ENCODE assay signal across 8 mouse cellular contexts in the genomic region with DNA sequence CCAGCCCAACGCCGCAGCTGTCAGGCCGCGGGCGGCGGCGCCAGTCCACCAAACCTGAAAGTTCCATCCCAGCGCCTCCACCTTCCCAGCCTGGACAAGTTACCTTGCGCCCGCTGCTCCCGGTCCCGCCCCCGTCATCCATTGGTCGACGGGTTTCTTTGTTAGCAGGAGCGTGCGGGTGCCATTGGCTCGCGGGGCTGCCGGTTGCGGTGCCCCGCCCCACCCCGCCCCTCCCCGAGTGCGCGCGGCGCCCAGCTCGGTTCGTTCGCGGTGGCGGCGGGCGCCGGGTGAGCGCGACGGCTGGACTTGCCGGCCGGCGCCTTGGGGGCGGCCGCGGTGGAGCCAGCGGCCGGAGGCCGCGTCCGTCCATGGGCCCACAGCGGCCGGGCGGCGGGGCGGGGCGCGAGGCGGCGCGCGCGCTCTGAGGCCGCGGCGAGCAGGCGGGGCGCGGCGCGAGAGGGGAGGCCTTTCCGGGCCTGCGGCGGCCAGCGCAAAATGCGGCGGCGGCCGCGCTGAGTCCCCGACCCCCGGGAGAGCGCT. TPM values are rescaled to one million over a fixed set of nuclear protein-coding genes. Genes with fewer than 3 reads are reported as not detected.
DNase-seq lines count a peak whose midpoint lies in the region; ATAC-seq lines count a peak whose summit lies in the region.

No protein-coding gene starts in this region.

- peak overlapping the region; percentile 89 for H3K4me2 ChIP-seq in hindbrain, embryonic 15.5 days

- H3K27me3 ChIP-seq in hindbrain, embryonic 15.5 days: no peaks in the 10 kb centered on the region

- ATAC-seq in hindbrain, embryonic 15.5 days (ENCODE audit: low FRiP score, low read depth): peak; percentile 99

- no peaks in the 10 kb centered on the region for H3K36me3 ChIP-seq in hindbrain, embryonic 15.5 days

- peak overlapping the region; percentile 77 for H3K4me3 ChIP-seq in hindbrain, embryonic 15.5 days

- H3K9me3 ChIP-seq in hindbrain, embryonic 15.5 days: no peaks in the 10 kb centered on the region

- H3K9ac ChIP-seq in hindbrain, embryonic 15.5 days: peak overlapping the region; percentile 78

- WGBS in hindbrain, embryonic 15.5 days: 1% methylated on average over 46 of the region's 82 CpGs

- H3K4me1 ChIP-seq in hindbrain, embryonic 15.5 days (replicated peaks): peaks cover 50% of the 10 kb centered on the region

- peak overlapping the region; percentile 93 for H3K27ac ChIP-seq in hindbrain, embryonic 15.5 days (replicated peaks)

- DNase-seq in T-cell, adult 2 months (ENCODE audit: low spot score): peak; percentile 75
- peak; percentile 96 to 98 for DNase-seq in cerebellum, postnatal 36 days
- DNase-seq in frontal cortex, postnatal 36 days (ENCODE audit: low spot score in 2 of 2): peak; percentile 94 to 96
- DNase-seq in left cerebral cortex, adult 11 months (ENCODE audit: low spot score): peak; percentile 94
- DNase-seq in lung, postnatal 4 days: peak; percentile 95 to 98
- peak; percentile 92 for DNase-seq in retina, postnatal 7 days (ENCODE audit: low read depth, low spot score)
- DNase-seq in urinary bladder, adult 2 months (ENCODE audit: low spot score): peak; percentile 89

RNA-seq across cellular contexts. Expression of a gene that starts 1.2 kb away (rescaled TPM):
- 78.7 and 80.4 TPM in 2 replicates for polyA plus RNA-seq in hindbrain, embryonic 15.5 days (2015; fragmentation: Nextera tagmentation; extraction: Ambion mirVana)
- 136 and 151 TPM in 2 replicates for polyA plus RNA-seq in urinary bladder, adult 2 months (2012; rRNA removed)

Comparison
In these comparisons a context has a peak if more than half of its experiments do, and no peak if none do; other contexts are left out.
1. Peak in every context shown above with its lines: DNase-seq, ATAC-seq, H3K4me3 ChIP-seq and H3K27ac ChIP-seq.